Mouse (Mus musculus): ENCODE data around the gene Lmx1a. TPM values are rescaled to one million over a fixed set of nuclear protein-coding genes. Genes with fewer than 3 reads are reported as not detected.

Gene Lmx1a
- total RNA-seq, 2 experiments from 2014 or later: not detected

DNA sequence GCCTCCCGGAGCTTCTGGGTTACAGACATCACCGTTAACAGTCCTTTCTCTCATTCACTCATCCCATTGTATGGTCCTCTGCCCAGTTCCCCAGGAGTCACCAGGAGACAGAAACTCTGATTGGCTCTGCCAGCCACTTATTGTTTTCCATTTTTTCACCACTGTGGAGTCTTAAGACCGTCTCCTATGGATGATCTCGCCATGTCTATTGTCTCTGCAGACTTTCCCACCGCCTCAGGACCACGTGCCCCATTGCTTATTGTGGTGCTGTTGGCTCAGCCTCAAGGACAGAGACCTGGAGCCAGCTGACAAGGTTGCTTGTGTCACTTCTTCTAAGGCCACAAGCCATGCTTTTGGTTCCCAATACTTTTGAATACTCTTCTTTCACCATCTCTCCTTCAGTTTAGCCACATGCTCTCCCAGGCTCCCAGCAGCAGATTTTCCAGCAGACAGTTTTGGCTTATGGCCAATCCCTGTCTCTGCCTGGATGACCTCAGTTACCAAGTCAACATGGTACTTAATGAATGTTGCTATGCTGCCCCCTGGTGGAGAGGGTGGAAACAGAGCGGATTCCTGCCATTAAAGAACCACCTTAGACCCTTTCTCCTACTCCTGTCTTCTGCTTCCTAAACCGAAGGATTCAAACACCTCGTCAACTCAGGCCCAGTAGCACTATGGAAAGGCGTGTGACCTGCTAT is 92.9 kb downstream of the Lmx1a start:
- ATAC-seq (ENCODE audit: poor library complexity, severe bottlenecking): no peak

DNA sequence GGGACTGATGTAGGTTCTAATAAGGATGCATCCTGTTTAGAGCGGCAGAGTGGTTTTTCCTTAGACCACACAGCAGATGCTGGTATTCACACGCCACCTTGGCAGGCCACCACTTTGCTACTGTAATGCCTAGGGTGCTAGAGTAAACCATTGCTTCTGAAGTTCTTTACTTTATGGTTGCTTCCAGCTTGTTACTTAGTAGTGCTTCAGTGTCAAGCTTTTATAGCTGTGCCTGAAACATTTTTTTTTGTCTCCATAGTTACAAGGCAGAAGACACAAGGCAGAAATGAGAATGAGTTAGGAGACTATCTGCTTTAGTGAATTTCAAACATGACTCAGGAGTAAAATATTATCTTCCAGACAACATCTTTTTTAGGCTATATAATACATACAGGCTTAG is 95.0 kb downstream of the Lmx1a start:
- no peak for ATAC-seq (ENCODE audit: poor library complexity, severe bottlenecking)

DNA sequence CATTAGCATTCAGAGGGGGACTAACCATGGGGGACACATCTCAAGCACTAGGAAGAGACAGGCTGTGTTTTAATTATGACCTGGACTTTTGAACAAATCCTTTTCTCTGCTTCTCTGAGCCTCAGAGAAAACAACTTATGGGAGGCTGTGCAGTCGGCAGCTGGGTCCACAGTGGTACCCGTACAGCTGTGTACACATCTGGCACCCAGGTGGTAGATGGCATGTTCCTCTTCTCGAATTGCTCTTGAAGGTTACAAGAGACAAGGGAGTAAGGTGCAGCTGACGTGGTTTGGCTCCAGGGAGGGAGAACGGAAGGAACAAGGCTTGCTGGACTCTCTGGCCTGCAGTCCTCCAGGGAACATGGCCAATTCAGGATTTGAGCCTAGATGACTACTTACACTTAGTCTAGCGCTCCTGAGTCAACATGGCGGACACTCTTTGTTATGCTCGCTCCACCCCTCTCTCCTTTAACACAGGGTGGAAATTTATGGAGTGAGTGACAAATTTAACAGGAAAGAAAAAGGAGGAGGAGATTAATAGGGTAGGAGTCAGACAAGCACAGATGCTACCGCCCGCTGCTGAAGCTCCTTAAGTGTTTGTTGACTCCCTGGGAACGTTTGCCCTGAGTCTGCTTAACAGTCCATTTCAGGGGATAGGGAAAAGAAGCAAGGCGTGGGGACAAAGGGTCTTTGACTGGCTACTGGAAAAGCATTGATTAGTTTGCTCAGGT is 99.8 kb downstream of the Lmx1a start:
- no peak for ATAC-seq (ENCODE audit: poor library complexity, severe bottlenecking)

DNA sequence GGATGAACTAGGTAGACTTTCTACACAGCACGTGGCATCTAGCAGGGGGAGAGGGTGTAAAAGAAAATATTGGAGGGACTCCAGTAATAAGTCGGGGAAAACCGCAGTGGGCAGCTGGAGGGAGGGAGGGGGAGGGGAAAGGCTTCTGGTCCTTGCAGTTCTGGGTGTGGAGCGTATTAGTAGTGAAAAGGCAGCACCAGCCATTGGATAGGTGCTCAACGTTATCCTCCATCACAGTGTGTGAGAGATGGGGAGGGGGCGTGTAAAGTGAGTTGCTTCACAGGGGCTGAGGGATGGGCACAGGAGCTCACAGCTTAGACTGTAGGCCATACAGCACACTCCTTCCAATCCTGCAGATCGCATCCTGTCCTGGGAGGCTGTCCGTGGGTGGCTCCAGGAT is 100.4 kb downstream of the Lmx1a start:
- no peak for ATAC-seq (ENCODE audit: poor library complexity, severe bottlenecking)

DNA sequence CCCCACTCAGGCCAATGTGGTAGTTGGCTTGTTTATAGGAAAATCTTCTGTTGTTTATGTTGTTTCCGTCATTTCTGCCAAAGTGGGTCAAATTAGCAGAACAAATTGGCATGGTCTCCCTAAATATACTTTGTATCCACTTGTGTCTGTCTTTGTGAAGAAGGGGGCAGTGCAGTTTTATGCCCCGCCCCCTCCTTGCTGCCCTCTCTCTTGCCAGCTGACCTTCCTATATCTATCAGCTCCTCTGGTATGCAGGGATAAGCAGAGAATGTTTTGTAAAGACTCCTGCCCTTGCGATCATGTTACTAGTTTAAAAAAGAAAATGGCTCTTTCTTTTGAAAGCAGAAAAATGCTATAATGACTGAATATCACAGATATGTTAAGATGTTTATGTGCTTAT is 101.7 kb downstream of the Lmx1a start:
- no peak for ATAC-seq (ENCODE audit: poor library complexity, severe bottlenecking)

DNA sequence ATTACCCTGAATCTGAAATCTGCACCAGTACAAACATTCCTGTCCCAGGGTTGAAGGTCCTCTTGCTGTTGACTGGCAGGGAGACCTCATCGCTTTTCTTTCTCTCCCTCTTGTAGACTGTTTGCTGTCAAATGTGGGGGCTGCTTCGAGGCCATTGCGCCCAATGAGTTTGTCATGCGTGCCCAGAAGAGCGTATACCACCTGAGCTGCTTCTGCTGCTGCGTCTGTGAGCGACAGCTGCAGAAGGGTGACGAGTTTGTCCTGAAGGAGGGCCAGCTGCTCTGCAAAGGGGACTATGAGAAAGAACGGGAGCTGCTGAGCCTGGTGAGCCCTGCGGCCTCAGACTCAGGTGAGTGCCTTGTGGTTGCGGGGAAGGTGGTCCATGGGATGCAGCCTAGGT is 102.2 kb downstream of the Lmx1a start:
- no peak for ATAC-seq (ENCODE audit: poor library complexity, severe bottlenecking)

DNA sequence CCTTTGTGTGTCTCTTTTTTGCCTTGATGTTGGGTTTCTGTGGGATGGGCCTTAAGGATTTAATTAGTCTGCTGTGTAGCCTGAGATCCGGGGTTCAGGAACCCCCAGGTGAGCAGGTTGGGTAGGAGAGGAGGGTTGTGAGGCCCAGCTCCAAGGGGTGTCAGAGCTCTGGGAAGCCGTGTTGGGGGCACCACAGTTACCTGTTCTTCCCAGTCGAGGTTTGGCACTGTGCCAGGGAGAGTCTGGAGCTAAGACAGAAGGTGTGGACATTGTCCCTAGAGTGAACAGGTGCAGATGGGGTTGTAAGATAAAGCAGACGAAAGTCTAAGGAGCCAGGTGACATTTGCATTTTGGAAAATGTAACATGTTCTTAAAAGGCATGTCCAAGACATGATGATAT is 112.9 kb downstream of the Lmx1a start:
- ATAC-seq (ENCODE audit: poor library complexity, severe bottlenecking): no peak

DNA sequence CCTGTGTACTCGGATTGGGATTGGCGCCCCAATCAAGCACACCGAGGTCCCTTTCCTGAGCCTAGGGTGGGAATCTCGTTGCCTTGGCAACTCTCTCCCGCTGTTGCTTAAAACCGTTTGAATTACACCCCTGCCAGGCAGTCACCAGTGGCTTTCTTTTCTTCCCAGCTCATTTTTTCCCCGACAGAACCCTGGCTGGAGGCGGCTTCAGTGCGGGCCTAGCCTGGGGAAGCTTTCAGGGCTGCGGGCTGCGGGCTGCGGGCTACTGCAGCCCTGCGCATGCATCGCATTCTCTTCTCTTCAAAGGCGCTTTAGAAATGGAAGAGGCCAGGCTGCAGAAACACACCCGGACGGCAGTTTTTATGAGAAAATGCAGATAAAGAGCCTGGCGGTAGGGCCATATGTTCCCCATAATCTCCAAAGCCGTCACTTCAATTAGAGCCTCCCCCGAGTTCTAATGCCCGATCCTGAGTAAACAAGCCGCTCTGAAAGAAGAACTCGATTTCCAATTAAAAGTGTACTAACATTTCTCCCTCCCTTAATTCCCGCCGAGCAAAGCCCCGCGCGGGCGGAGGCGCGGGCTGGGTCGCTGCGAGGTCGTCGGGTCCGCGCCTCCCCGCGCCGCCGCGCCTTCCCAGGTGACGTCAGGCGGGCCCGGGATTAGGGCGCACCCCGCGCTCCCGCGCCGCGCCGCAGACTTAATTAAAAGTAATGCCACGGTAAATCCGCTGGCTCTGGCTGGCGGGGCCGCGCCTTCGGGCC is 113.7 kb downstream of the Lmx1a start:
- no peak for ATAC-seq (ENCODE audit: poor library complexity, severe bottlenecking)

DNA sequence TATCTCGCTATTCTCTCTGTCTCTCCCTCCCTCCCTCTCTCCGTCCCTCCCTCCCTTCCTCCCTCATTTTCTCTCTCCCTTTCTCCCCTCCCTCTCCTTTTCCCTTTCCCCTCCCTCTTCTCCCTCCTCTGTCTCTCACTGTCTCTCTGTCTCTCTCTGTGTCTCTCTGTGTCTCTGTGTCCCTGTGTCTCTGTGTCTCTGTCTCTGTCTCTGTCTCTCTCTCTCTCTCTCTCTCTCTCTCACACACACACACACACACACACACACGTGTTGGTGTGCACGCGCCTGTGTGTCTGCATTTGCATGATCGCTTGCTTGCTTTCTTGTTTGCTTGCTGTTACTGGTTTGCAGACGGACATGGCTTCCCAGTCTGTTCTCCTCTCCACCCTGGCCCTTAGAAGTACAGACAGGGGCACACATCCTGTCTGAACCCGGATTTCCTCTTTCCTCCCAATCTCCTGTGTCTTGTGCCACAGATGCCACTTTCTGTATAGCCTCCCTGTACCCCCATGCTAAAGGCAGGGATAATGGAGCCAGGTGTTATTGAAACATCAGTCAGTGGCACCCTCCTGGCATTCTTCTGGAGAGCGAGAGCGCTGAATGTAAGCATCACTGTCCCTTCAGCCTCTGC is 114.4 kb downstream of the Lmx1a start:
- no peak for ATAC-seq (ENCODE audit: poor library complexity, severe bottlenecking)

DNA sequence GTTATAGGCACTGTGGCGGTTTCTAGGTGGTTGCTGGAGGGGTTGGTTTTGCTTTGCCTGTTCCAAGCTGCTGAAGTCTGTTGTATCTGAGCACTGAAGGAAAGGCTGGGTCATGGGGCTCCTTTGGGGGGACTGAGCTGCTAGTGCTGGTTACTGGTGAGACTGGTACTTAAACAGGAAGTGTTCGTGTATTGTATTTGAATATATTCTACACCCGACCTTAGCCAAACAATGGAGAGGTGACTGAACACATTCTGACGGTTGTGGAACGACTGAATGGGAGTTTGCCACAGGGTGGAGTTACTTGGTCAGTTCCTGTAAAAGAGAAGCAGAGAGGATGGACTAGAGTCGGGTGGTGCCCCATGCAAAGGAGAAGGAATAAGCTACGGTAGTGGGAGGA is 115.8 kb downstream of the Lmx1a start:
- ATAC-seq (ENCODE audit: poor library complexity, severe bottlenecking): no peak

DNA sequence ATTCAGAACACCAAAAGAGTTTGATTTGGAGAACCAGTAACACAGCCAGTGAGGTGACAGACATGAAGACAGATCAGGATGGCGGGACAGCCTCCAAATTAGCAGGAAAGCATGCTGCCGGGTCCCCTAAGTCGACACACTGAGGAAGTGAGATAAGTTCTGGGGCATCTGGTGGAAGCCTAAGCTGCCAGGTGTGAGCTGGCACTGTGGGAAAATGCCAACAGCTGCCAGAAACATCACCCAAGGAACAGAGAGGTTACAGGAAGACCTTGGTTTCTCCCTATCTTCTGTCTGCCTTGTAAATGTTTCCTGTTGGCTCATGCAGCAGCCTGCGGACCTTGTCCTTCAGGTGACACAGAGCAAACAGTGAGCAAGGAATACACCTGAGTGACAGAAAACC is 122.1 kb downstream of the Lmx1a start:
- ATAC-seq (ENCODE audit: poor library complexity, severe bottlenecking): no peak

DNA sequence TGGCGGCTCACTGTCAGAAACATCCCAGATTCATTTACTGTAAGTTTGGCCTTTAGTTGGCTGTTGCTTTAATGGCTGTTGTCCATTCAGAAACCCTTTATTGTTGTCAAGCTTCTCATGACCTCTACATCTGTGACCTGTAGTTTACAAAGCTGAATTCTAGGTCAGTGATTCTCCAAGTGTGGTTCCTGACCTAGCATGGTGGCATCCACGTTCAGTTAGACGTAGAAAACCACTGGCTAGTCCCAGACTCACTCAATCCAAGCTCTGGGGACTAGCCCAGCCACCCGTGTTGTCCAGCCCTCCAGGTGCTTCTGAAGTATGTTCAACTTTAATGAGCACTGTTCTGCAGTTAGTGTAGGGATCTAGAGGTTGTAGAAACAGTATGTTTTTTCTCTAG is 126.1 kb downstream of the Lmx1a start:
- ATAC-seq (ENCODE audit: poor library complexity, severe bottlenecking): no peak

DNA sequence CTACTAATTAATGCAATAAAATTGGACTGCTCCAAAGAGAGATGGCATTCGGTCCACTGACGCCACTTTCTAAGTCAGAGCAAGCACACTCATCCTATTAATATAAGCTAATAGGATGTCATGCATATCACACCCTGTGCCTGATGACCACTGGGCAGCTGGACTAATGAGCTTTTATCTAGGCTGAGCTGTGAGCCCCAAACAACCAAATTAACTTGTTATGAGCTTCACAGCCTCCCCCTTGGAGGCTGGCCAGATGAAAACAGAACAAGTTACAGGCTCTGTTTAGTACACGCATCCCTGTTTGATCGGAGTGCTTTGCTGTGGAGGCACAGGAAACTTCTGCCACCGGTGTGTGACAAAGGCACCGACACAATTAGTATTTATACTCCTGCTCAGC is 128.0 kb downstream of the Lmx1a start:
- ATAC-seq (ENCODE audit: poor library complexity, severe bottlenecking): no peak

DNA sequence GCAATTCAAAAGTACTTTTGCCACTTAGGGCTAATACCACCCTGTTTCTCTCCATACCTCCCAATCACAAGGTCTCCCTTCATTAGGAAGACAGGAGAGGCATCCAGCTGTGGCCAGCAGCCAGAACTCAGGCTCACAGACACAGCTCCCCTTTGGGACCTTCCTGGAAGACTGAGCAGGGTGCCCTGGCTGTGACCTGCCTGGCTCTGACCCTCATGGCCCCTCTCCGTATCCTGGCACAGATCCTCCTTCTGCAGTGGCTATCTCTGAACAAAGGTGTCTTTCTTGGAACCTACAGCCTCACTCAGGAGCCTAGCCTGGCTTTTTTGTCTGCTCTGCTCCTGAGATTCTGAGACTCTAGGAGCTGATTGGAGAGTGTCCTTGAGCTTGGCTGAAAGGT is 128.6 kb downstream of the Lmx1a start:
- no peak for ATAC-seq (ENCODE audit: poor library complexity, severe bottlenecking)

DNA sequence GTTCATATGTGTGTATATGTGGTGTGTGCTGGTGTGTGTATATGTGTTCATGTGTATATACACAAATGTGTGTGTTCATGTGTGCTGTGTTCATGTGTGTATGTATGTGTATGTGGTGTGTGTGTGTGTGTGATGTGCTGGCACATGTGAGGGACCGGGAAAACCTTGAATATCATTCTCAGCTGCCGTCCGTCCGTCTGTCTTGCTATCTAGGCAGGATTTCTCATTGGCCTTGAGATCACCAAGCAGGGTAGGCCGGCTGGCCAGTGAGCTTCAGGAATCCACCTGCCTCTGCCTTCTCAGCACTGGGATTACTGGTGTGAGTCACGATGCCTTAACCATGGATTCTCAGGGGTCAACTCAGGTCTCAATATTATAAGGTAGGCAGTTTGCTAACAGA is 131.0 kb downstream of the Lmx1a start:
- no peak for ATAC-seq (ENCODE audit: poor library complexity, severe bottlenecking)

DNA sequence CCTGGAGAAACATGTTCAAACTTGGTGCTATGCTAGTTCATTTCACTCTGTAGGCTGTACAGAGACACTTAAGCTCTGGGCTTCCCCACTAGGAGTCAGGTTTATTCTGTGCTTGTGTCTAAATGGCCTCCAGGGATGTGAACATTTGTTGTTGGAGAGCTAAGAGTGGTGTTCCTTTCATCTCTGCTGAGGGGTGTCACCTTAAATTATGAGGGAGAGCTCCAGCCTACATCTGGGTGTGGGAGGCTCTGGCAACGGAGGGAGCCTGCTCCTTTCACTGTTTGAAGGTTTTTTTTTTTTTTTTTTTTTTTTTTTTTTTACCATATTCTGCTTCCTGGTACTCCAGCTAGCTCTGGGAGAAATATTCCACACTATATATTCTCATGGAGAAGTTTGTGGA is 132.1 kb downstream of the Lmx1a start:
- ATAC-seq (ENCODE audit: poor library complexity, severe bottlenecking): no peak

DNA sequence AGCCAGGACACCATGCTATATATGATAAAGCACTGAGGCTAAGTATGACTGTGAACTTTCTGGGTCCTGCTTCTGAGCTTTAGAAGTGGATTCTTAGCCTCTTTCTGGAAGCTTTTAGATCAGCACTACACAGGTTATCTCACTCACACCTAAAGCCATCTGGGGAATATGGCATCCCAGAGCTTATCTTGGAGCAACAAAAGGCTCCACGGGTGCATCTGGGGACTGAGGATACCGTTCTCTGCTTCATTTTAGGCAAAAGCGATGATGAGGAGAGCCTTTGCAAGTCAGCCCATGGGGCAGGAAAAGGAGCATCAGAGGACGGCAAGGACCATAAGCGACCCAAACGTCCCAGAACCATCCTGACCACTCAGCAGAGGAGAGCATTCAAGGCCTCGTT is 141.3 kb downstream of the Lmx1a start:
- ATAC-seq (ENCODE audit: poor library complexity, severe bottlenecking): no peak

DNA sequence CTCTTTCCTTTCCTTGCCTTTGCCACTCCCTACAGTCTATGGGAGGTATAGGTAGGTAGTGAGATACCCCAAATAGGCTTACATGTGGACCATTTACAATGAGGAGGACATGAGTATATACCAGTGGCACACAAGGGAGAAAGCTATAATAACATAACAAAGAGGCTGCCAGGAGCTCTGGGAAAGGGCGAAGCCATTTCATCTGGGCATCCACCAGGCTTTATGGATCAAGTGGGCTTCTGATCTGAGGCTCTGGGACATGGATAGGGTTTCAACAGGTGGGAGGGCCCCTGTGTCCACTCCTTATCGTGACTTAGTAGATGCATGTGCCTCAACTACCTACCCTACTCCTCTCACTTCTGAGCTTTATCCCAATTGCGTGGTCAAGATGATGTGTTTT is 142.6 kb downstream of the Lmx1a start:
- ATAC-seq (ENCODE audit: poor library complexity, severe bottlenecking): no peak

DNA sequence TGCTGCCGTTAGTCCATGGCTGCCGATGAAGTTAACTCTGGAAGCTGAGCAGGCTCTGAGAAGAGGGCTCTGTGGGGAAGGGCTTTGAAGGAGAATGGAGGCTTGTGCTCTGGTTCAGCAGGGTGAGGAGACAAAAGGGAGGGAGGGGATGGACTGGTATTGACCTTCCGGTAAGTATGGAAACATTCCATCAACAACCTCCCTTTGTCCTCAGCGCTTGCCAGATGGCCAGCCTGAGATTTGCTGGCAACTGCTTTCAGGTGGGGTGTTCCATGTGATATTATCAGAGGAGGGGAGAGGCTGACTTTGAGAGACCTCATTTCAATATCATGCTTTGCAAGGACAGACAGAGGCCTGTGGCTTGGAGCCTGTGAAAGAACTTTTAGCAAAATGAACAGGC is 165.8 kb downstream of the Lmx1a start:
- no peak for ATAC-seq (ENCODE audit: poor library complexity, severe bottlenecking)

DNA sequence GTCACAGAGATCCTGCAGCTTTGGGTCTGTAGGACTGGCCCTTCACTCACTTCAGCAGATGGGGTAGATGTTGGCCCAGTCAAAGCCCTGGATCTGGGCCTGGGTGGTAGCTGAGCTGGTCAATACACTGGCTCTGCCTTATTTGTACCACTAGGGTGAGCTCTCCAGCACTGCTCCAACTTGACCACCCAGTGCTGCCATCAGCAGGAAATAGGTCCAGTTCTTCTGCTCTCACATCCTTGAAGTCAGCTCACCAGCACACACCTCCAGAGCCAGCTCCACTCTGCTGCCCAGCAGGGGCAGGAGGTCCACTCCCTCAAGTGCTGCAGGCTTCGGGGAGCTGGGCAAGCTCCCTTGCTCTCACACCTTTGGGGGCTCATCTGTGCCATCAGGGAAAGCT is 183.0 kb downstream of the Lmx1a start:
- no peak for ATAC-seq (ENCODE audit: poor library complexity, severe bottlenecking)

DNA sequence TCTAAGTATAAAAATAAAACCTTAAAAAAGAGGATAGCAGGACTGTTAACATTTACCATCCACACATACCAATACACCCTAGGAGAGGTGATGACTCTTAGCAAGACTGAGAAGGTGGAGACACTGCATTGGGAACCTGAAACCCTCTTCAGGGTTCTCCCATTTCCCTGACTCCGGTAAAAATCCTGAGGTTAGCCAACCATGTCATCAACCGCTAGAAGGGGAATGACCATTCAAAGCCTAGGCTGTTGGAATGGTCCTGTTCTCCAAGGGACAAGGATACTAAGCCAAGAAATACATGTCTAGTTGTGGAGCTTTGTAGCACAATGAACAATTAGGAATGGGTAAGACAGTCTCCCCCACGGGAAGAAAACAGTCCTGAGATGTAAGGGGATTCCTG is 185.1 kb downstream of the Lmx1a start:
- ATAC-seq (ENCODE audit: poor library complexity, severe bottlenecking): no peak

DNA sequence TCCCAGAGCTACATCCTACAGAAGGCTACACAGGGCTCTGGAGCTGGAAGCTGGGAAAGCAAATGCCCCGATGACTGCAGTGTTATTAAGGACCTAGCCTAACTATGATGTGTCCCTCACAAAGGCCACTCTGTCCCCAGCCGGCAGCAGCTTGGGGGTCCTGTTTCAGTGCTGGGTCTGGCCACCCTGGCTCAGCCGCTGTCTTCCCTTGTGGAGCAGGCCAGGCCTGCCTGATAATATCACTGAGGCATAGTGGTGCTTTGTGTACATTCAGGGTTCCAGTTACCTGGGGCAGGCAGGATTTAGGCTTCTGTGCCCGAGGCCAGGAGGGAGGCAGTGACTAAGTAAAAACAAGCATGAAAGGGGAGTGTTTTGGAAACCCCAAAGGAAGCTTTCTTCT is 188.9 kb downstream of the Lmx1a start:
- ATAC-seq (ENCODE audit: poor library complexity, severe bottlenecking): no peak

All from megakaryocyte, adult 5-6 weeks (primary cell).